Mouse (Mus musculus) macrophage (primary cell): ENCODE data around the gene Zfp148. TPM values are rescaled to one million over a fixed set of nuclear protein-coding genes. Genes with fewer than 3 reads are reported as not detected.
"Not testable (repeated sequence)": the region's sequence is repeated elsewhere in the genome, so short reads cannot be mapped to it uniquely, and the experiment has no call there.

Source experiments
- H3K27ac ChIP-seq: fragments of 350-480 bp; formaldehyde crosslinking; 2 replicates; pipeline ENCODE4 v1.9.0; 2021
- H3K36me3 ChIP-seq: fragments of 350-480 bp; formaldehyde crosslinking; 2 replicates; pipeline ENCODE4 v1.9.0; 2021; ENCODE audit errors: inconsistent target
- H3K4me3 ChIP-seq: fragments of 350-480 bp; formaldehyde crosslinking; 2 replicates; pipeline ENCODE4 v1.9.0; 2021; ENCODE audit errors: inconsistent target
- H3K79me2 ChIP-seq: fragments of 350-480 bp; formaldehyde crosslinking; 2 replicates; pipeline ENCODE4 v1.9.0; 2021; ENCODE audit errors: inconsistent target
- WGBS: methylation state at CpG from one replicate; pipeline ENCODE4 v1.1.7; 2026; ENCODE audit warnings: inconsistent platforms; ENCODE audit not compliant: missing documents; 5-methylcytosine and 5-hydroxymethylcytosine counted together
- polyA plus RNA-seq: library from polyadenylated mRNA; stranded (reverse); fragments of 250-400 nt; gene quantifications from 3 replicates; pipeline ENCODE4 v1.2.4, GENCODE M21; 2018; ENCODE audit warnings: inconsistent platforms

Zfp148 gene
- polyA plus RNA-seq, 1 experiment from 2014 or later = 17.6 TPM

DNA sequence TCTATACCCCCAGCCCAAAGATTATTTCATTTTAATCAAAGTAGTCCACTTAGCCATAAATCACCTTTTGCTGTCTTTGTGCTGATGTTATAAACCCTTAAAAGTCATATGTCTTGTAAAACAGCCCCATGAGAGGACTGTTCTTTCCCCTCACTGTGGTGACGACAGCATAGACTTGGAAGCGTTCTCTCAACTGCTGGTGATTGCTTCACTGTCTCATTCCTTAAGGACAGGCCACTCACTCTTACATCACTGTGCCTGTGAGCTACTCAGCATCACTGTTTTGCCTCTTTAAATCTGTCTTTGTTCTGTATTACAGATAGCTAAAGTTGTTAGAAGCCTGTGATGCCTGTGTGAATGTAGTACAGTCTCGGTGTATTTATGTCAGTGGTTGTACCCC lies 80.8 kb downstream of the Zfp148 start:
- 92% methylated on average over 3 of the region's 3 CpGs for WGBS
- H3K36me3 ChIP-seq = peaks cover 42% of the 10 kb centered on the region
- no peak overlapping the region for H3K27ac ChIP-seq
- no peak overlapping the region for H3K4me3 ChIP-seq
- no peaks in the 10 kb centered on the region for H3K79me2 ChIP-seq

DNA sequence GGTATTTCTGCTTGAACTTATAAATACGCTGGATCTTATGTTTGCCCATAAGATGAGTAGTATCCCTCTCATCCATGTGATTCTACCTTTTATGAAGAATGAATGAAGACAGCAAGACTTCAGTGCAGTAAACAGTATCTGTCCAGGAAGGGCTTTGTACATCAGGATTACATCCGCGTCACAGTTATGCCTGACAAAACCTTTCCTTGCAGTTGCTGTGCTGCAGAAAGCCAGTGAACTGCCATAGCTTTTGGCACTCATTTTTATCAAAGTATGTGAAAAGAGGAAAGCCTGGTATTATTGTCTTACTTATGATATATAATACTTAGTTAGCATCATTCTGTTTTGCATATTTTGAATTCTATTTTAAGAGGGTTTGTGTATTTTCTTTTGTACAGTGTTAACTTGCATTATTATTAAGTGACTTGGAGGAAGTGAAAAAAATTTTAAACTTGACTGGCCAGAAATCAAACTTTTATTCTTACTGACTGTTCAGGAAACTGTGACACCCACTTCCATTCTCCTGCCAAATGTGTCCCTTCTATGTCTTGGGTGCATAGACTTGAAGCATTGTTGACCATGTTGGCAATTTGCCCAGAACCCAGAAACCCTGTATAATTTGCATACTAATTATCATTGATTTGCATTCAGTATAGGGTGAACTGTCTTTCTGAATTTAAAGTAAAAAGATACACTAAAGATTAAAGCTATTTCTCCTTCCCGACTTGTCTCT lies 84.0 kb downstream of the Zfp148 start:
- Histone ChIP-seq H3K4me3 (no peak overlapping the region), H3K36me3 (peaks cover 27% of the 10 kb centered on the region), H3K79me2 (no peaks in the 10 kb centered on the region), H3K27ac (no peak overlapping the region)
- 96% methylated on average over 4 of the region's 4 CpGs for WGBS

DNA sequence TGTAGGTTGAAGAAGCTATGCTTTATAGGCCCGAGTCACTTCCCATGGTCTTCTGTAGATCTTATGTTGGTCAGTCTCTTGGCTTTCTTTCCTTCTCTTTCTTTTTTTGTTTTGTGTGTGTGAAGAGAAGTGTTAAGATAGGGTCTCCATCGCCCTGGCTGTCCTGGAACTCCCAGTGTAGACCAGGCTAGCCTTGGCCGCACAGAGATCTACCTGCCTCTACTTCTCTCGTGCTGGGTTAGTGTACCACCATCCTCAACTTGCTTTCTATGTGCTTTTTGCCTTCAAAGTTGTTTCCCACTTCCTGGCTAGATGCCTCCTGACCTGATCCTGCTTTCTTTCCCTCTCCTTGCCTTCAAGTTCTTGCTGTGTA lies 84.6 kb downstream of the Zfp148 start:
- Histone ChIP-seq H3K36me3 (peaks cover 28% of the 10 kb centered on the region), H3K27ac (no peak overlapping the region), H3K4me3 (no peak overlapping the region), H3K79me2 (no peaks in the 10 kb centered on the region)
- WGBS = 95% methylated on average over 4 of the region's 4 CpGs

- no peaks in the 10 kb centered on the region for H3K79me2 ChIP-seq
- WGBS = 86% methylated on average over 4 of the region's 6 CpGs
- H3K27ac ChIP-seq = no peak overlapping the region
- H3K36me3 ChIP-seq = peaks cover 26% of the 10 kb centered on the region
- H3K4me3 ChIP-seq = no peak overlapping the region
These were observed 86.8 kb downstream of the Zfp148 start for GRCm38 (mm10) chr16:33467451-33467850.

DNA sequence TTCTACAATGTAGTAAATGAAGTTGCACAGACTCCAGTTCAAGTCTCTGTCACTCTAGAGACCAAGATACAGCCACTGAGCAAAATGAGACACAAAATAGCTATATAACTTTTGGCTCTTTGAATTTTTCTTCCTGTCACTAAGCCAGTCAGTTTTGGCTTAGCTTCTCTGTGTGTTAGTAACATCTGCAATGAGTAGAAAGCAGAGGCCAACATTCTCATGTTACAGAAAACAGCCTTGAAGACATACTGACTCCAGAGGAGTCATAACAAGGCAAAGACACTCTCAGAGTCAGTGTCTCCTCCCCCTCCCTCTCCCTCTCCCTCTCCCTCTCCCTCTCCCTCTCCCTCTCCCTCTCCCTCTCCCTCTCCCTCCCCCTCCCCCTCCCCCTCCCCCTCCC lies 89.3 kb downstream of the Zfp148 start:
- no peaks in the 10 kb centered on the region for H3K79me2 ChIP-seq
- no peak overlapping the region for H3K27ac ChIP-seq
- H3K36me3 ChIP-seq = peaks cover 21% of the 10 kb centered on the region
- H3K4me3 ChIP-seq = no peak overlapping the region

DNA sequence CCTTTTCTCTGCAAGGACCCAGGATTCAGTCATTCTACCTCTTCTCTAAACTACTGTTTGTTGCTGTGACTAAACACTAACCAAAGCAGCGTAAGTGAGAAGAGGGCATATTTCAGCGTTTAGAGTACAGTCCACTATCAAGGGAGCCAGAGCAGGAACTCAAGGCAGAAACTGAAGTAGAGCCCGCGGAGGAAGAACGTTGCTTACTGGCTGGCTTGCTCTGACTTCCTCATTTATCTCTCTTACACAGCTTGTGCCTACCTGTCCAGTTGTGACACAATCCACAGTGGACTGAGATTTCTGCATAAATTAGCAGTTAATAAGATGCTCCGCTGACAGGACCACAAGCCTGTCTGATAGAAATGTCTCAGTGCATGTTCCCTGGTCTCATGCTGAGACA lies 93.7 kb downstream of the Zfp148 start:
- Histone ChIP-seq H3K27ac (no peak overlapping the region), H3K36me3 (peaks cover 27% of the 10 kb centered on the region; the same call in 1 of the 2 replicates), H3K79me2 (no peaks in the 10 kb centered on the region), H3K4me3 (no peak overlapping the region)
- 44% methylated on average over 6 of the region's 6 CpGs for WGBS

DNA sequence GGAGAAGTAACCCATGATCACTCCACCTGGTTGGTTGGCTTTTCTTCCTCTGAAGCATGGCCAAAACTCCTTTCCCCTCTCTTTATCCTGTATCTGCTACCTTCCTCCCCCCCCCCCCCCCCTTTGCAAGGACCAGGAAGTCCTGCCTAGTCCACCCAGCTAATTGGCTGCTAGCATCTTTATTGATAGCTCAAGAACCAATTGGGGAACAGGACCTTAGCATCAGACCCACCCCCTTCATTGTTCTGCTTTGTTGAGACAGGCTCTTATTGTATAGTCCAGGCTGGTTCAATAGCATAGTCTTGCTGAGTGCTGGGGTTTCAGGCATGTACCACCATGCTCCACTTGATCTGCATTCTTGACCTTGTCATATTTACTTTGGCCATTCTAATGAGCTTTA lies 99.3 kb downstream of the Zfp148 start:
- no peaks in the 10 kb centered on the region for H3K79me2 ChIP-seq

DNA sequence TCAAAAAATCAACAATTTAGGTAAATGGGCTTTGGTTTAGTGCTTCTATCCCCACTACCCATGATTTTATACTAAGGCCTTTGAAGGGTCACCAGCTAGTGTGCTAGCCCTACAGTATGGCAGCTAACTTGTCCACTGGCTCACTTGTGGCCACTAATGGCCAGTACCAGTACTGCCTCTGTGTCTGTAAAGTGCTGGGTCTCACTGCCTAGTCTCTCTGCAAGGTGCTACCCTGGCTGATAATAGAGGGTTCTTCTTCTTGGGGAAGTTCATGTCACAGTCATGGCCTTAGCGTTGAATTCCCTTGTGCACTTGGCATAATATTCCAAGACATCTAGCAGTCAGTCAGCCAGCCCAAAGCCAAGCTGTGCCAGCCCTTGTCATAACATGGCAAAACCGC lies 100.5 kb downstream of the Zfp148 start:
- Histone ChIP-seq H3K4me3 (no peak overlapping the region), H3K79me2 (no peaks in the 10 kb centered on the region), H3K27ac (no peak overlapping the region), H3K36me3 (peaks cover 19% of the 10 kb centered on the region; the same call in 1 of the 2 replicates)
- 100% methylated on average over 2 of the region's 2 CpGs for WGBS

More for the DNA sequence above, 99.3 kb downstream of the Zfp148 start:
- Histone ChIP-seq H3K36me3 (peaks cover 23% of the 10 kb centered on the region; the same call in 1 of the 2 replicates), H3K4me3 (no peak overlapping the region), H3K27ac (no peak overlapping the region)

GRCm38 (mm10) chr16:33482309-33482708 lies 101.7 kb downstream of the Zfp148 start:
- peaks cover 14% of the 10 kb centered on the region for H3K36me3 ChIP-seq
- WGBS = 100% methylated on average over 3 of the region's 3 CpGs

DNA sequence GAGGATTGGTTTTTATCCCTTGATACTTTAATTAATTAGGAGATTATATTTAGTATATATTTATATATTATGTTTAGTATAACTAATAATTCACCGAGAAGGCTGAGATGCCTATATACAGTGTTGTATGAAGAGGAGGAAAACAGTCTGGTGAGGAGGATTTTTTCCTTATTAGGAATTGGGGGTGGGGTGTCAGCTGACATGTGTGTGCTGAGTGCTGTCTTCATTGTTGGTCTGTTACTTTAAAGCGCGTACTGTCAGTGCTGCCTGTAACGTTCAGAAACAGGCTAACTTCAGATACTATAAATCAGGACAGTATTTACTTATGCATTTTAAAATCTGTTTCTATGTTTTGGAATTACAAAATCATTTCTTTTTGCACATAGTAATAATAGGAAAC lies 107.1 kb downstream of the Zfp148 start:
- no peak overlapping the region for H3K27ac ChIP-seq
- WGBS = 93% methylated on average over 4 of the region's 4 CpGs
- H3K79me2 ChIP-seq = no peaks in the 10 kb centered on the region
- H3K36me3 ChIP-seq = peaks cover 31% of the 10 kb centered on the region
- H3K4me3 ChIP-seq = no peak overlapping the region

More at GRCm38 (mm10) chr16:33482309-33482708, 101.7 kb downstream of the Zfp148 start:
- Histone ChIP-seq H3K27ac (no peak overlapping the region), H3K4me3 (no peak overlapping the region), H3K79me2 (no peaks in the 10 kb centered on the region)

- 94% methylated on average over 4 of the region's 4 CpGs for WGBS
- H3K4me3 ChIP-seq = no peak overlapping the region
- no peak overlapping the region for H3K27ac ChIP-seq
- no peaks in the 10 kb centered on the region for H3K79me2 ChIP-seq
- peaks cover 37% of the 10 kb centered on the region for H3K36me3 ChIP-seq
These were observed 113.7 kb downstream of the Zfp148 start for GRCm38 (mm10) chr16:33494374-33494773.

DNA sequence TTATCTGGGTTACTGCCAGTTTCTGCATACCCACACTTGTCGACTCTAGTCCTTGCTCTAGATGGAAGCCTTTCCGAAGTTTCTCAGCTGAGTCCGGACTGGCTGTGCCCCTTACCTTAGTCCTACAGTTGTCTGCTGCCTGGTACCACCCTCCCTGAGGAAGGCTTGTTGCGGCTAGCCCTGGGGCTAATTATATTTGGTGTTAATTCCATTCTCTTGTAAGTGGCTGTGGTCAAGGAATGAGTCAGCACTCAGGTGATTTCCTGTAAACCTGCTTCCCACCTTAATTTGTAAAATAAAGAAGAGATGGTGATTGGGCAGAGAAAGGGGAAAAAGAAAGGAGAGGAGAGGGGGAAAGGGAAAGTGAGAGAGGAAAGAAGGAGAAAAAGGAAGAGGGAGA lies 127.4 kb downstream of the Zfp148 start:
- Histone ChIP-seq H3K79me2 (no peaks in the 10 kb centered on the region), H3K36me3 (no peaks in the 10 kb centered on the region), H3K27ac (no peak overlapping the region), H3K4me3 (no peak overlapping the region)
- 88% methylated on average over 4 of the region's 4 CpGs for WGBS

DNA sequence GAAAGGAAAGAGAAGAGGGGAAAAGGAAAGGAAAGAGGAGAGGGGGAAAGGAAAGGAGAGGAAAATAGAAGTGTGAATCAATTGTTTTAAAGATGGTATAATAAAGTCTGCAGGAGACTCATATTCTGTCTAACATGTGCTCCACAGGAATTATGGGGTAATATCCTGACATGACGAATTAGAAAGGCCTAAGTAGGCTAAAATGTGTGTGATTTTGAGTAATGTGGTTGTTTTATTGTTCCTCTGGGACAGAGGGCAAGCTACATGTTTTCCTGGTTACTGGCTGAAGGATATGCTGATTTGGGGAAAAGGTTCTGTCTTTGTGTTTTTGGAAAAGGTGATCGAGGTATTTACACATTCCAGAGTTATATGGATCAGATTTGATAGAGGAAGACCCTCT lies 128.6 kb downstream of the Zfp148 start:
- H3K79me2 ChIP-seq, H3K36me3 ChIP-seq, H3K27ac ChIP-seq, H3K4me3 ChIP-seq: not testable (repeated sequence)
- 95% methylated on average over 2 of the region's 2 CpGs for WGBS

- not testable (repeated sequence) for H3K4me3 ChIP-seq, H3K79me2 ChIP-seq, H3K27ac ChIP-seq, H3K36me3 ChIP-seq
- 95% methylated on average over 4 of the region's 4 CpGs for WGBS
These were observed 130.2 kb downstream of the Zfp148 start for GRCm38 (mm10) chr16:33510856-33511255.

DNA sequence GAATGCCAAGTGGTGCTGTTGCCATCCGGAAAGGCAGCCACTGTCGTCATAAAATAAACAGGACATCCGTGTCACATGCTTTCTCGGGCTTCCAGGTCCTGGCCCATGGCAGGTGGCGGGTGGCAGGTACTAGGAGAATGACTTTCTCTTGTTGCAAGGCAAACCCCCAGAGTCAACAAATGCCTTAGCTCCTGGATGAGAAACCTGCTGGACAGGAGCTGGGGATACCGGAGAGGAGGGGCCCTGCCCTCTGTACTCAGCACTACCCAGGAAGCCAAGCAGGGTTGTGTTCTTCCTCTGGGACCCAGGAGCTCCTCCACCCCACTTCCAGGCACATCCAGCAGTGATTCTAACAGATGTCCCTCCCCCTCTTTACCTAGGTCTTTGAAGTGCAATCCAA lies 131.9 kb downstream of the Zfp148 start:
- Histone ChIP-seq H3K4me3 (no peak overlapping the region), H3K79me2 (no peaks in the 10 kb centered on the region), H3K27ac (no peak overlapping the region), H3K36me3 (no peaks in the 10 kb centered on the region)
- 94% methylated on average over 6 of the region's 6 CpGs for WGBS
